Mouse (Mus musculus) kidney, adult 18-20 months (tissue): ENCODE measurements around the gene Bik.

Experiments
- DNase-seq: peaks from one replicate; pipeline ENCODE4 v3.0.0; 2021

Gene Bik

DNA sequence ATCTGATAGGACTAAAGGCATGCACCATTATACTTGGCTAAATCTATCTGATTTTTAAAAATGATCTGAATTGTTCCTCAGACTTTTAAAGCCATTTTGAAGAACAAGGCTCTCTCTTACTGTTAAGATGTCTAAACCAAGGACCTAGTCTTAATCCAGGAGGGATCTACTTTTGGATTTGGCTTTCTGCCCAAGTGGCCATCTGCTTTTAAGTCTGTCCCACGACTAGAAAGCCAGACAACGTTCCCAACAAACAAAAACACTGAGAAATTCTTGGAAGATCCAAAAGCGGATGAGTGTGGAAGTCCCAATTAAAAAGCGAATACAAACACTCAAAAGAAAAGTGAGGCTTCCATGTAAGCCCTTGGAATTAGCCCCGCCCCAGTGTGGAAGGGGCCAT is 11.6 kb upstream of the Bik start:
- DNase-seq, result no peak

DNA sequence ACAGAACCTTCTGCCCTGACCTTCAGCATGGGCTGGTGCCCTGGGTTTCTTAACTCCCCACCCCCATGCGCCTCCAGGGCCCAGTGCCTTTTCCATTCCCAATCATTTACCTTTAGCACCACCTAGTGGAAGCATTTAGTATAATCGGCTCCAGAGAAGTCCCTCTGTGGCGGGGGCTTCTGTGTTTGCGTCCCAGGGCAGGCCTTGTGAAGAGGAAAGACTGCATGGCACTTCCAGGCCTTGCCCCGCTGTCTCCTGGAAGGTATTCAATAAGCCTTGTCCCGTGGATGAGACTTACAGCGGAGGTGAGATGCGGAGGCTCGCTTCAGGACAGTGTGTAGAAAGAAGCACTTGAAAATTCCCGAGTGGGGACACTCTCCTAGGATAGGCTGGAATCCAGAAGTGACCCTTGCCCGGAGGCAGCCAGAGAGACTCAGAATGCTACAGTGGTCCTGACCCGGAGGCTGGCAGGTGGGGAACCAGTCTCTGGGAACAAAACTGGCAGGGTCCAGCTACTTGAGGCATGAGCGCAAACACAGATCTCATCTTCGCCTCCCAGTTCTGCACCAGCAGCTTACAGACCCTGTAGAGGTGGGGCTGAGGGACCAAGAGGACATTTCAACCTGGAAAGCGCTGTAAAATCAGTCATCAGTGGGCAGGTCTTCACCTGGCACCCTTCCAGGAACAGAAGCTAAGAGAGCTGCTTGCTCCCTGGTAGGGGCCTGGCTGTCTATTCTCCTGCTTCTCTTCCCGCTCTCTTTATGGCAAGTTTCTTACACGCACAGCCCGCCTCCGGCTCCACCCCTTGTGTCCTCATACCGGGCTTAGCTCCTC is 8.2 kb upstream of the Bik start:
- DNase-seq, result peak; percentile 74

DNA sequence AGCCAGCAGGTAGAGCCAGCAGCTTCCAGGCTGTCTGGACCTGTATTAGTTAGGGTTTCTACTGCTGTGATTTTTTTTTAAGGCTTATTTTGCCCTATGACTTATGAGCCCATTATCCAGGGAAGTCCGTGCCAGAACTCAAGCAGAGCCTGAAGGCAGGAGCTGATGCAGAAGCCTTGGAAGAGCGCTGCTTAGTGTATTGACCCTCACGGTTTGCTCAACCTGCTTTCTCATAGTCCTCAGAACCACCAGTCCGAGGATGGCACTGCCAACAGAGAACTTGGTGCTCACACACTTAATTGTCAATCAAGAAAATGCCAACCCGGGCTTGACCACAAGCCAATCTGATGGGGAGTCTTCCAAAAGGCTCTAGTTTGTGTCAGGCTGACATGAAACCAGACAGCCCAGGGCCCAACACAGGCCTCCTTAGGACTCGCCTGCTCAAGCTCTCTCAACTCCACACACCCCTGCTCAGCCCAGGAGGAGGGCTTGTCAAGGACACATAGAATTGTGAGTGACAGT is 5.7 kb upstream of the Bik start:
- no peak for DNase-seq

DNA sequence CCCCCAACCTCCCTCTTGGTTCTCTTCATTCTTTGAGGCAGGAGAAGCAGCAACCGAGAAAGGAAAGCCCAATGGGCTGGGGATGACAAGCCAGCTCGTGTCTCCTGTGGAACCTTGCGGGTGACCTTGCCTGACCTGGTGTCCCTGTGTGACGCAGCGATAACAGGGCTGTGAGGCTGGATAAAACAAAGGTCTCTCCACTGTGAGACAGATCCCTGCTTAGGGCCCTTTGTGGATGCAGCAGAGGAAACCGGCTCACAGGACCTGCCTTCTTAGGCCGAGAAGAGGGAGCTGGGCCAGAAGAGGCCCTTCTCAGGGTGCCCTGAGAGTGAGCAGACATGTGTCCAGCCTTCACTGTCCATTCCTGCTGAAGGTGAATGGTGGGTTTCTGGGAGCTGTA is 3.5 kb upstream of the Bik start:
- no peak for DNase-seq

DNA sequence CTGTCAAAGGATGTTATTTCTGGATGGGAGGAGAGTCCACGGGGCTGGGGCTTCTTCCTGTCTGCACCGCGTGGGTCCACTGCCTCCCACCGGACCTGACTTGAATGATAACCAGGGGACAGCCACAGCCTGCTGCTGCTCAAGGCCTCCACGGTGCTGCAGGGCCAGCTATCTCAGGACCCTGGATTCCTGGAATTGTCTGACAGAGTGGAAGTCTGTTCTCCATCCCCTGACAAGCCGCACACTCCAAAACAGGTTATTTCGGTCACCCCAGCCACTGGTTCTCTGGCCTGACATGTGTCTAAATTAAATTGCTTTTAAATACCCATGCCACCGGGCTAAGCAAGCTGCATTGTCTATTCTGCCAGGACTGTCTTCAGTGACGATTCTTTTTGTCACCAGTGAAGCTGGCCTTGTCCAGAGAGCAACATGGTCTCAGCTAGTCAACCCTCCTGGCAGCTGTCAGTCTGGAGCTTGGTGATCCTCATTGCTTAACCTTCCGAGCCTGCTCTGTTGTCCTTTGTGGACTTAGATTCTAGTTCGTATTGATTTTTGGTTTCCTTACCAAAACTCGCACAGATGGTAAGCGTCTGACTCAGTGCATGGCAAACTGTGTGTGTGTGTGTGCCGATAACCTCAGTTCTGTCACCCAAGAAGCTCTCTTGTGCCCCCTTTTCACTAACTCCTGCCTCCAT is 2.9 kb upstream of the Bik start:
- DNase-seq, result no peak

DNA sequence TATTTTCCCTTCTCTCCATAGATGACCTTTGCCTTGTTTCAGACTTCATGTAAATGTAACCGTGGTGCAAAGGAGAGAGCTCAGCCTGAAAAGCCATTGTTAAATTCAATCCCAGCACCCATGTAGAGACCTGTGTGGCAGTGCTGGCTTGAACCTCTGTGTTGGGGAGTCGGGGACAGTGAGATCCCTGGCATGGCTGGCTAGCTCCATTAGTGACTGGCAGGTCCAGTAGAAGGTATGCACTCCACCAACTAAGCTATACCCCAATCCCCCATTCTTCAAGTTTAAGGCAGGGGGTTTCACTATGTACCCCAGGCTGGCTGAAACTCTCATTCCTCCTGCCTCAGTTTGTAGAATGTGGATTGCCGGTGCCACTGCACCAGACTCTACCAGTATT is 2.3 kb upstream of the Bik start:
- no peak for DNase-seq

DNA sequence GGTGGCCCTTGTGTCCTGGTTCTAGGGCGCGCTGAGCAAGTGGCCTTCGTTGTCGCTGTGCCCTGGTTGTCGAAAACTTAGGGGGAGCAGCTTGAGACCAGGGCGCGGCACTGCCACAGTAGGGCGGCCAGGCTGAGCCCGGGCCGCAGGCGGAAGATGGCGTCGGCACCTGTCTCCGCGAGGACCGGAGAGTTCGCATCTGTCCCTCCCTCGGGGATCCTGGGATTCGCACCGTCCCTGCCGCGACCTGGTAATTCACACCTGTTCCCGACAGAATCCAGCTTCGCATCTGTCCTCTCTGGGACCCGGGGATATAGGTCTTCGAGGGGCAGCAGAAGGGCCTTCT is 403 bp downstream of the Bik start:
- DNase-seq, result no peak

DNA sequence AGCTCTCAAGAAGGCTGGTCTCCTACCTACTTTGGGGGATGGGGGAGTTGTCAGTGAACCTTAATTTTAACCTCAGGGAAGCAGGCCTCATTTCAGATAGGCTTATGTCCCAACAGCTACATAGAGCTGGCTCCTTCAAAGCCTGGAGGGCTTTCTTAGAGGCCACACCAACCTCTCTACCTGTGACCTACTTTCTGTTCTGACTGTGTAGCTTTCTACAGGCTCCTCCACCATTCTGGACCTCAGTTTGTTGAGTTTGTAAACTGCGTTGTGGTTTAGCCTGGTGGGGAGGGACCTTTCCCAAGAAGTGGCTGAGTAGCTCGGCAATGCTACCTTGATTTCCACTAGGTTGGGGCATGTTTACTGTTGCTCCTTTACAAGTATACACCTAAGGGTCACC is 1.1 kb downstream of the Bik start:
- no peak for DNase-seq

DNA sequence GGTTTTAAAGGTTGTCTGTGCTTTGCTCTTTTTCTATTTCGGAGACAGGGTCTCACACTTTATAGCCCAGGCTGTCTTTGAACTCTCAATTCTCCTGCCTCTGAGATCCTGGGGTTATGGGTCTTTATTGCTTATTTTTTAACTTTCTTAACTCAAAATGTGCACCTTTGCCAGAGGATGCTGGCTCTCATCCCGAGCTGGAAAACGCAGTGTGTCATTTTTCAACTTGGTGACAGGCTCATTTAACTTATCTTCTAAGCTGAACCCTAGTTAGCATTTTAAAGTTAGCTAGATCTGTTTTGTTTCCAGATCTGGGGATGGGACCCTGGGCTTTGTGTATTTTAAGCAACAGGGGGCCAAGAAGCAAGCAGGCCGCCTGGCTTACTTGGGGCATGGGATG is 2.2 kb downstream of the Bik start:
- peak; percentile 53 for DNase-seq

DNA sequence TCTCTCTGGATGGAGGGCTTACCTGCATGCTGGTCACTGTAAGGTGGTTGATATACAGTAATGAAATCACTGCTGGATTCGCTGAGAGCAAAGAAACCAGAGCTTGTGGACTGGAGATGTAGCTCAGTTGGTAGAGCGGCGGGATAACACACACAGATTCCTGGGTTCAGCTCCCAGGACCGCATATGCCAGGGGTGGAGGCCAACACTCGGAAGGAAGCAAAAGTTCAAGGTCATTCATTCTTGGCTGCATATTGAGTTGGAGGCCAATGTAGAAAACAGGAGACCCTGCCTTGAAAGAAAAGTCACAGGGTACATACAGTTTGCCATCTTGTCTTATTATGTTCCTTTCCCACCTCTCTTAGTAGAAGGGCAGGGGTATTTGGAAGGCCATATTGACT is 3.1 kb downstream of the Bik start:
- DNase-seq, result peak; percentile 66

DNA sequence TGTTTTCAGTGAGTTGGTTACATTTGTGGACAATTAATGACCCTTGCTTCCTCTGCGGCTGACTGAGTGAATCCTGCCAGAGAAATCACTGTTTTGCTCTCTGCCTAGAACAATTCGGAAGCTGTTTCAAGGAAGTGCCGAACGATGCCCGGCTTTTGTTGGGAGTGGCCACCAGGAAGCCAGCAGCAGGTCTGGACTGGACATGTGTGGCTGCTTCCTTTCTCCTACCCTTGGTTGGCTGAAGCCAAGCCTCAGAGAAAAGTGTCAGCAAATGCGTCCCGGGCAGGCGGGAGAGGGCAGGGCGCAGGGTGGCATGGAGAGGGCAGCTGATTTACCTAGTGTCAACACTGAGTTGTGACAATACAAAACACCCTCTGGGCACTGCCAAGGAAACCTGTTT is 3.6 kb downstream of the Bik start:
- DNase-seq, result peak; percentile 67

DNA sequence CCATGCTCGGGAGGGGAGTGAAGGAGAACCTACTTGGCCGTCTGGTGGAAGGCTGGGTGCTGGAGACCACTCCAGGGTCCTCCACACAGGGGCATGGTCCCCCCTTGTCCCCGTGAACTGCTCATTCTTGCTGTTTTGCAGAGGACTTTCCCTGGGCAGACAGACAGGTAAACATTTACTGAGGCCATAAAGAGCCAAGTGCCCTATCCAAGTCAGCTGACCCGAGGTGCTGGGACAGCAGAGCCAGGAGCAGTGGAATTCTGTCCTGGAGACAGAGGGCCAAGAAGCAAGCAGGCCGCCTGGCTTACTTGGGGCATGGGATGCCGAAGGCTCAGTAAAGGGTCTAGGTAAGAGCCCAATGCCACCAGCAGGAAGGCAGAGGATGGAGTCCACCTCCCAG is 4.0 kb downstream of the Bik start:
- DNase-seq, result no peak

DNA sequence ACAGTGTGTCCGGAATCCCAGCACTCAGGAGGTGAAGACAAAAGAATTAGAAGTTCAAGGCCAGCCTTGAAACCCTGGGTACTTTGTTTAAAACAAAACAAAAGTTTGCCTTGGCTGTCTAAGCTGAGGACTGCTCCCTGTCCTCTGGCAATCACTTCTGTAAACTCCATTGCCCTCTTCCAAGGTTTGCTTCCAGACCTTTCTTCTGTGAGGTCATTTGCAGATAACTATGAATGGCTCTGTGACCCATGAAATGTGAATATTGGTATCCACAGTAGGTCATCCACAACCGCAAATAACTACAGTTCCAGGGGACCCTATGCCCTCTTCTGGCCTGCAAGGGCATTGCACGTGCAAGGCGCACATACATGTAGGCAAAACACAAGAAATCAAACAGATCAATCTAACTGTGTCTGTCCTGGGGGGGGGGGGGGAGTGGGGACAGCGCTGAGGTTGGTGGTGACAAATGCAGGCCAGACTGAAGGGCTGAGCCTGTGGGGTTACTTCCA is 5.4 kb downstream of the Bik start:
- no peak for DNase-seq

DNA sequence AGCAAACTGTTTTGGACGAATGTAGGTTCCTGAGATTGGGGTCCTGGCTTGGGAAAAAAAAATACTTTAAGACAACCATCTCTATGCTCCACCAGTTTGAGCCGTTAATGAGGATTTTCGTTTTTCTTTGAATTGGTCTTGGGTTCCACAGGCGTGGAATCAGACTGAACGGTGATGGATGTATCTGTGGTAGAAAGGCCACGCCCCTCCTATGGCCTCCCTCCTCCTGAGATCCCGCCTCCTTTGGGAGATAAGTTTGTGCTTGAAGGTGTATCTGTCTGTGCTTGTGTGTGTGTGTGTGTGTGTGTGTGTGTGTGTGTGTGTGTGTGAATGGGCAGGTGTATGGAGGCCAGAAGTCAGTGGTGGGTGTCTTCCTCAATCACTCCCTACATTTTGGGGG is 5.9 kb downstream of the Bik start:
- DNase-seq, result no peak

DNA sequence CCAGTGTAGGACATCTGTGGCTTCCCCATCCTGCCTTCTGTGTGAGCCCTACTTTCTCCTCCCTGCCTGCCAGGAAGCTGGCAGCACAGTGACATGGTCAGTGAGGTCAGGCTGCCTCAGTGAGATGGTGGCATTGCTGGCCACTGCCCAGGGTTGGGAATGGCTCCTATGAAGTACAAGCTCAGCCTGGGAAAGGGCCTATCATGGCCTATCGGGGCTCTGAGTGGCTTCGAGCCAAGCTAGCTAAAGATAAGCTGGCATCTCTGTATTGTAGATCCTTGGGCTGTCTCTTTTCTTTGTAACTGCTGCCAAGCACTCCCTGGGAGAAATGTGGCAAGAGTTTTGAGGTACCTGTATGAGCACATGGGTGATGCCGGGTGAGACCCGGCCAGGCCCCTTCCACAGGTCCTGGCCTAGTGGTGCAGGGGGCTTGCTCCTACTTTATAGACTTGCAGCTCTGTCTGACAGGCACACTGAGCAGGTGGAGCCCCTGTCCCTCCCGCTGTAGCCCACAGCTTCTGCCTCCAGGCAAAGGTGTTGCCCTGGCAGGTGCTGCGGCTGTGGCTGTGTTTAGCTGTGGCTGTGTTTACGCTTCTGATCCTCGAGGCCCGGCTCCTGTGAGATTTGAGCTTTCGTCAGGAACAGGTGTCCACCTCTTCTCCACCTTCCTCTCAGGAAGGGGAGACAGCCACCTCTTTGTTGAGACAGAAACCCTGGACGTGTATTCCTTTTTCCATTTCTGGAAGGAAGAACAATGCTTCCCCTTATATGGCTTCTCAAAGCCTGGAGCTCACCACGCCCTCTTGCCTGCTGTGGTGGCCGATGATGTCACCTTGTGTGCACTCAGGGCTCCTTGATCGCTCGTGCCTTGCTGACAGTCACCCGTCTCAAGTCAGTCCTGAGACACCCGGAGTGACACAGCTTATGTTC is 8.6 kb downstream of the Bik start:
- DNase-seq, result no peak

DNA sequence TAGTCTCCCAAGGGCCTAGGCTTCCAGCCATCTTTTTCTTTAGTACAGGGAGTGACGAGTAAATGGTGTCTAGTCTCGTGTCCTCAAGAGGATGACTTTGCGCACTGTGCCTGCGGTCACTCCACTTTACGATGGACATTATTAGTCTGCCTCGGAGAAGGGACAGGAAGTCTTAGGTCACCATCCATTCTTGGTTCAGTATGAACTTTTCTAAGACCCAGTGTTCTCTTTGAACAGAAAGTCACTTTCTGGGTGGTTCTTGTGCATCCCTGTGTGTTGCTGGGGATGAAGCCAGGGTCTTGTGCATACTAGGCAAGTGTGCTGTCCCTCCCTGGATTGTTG is 9.2 kb downstream of the Bik start:
- no peak for DNase-seq

DNA sequence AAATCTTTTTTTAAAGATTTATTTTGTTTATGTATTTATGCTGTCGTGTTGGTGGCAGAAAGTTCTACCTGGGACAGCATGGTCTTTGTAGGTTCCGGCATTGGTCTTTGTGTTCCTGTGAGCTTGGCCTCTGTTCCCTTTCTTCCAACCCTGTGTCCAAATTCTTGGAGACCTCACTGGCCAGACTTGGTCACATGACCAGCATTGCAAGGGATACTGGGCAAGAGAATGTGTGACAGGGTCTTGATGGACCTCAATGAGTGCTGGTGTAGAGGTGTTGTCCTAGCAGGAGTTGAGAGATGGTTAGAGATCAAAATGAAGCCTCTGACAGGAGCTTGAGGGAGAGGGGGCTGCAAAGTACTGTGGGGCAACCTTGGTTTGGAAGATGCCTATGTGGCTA is 12.2 kb downstream of the Bik start:
- DNase-seq, result no peak

DNA sequence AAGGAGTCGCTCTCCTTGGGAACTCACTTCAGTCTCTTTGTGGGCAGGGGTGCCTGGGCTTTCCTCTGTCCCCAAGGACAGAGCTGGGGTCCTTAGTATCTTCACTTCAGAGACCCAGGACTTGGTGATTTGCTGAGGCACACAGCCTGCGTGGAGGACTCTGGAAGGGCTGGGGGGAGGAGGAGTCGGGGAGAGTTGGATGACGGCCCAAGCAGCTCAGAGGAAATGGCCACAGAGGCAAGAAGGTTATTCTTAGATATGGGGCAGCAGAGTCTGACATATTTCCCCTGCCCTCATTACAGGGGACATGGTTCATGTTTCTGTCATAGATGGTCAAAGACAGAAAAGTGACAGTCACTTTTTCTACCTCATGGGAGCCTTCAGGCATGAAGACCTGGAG is 13.2 kb downstream of the Bik start:
- peak; percentile 72 for DNase-seq

DNA sequence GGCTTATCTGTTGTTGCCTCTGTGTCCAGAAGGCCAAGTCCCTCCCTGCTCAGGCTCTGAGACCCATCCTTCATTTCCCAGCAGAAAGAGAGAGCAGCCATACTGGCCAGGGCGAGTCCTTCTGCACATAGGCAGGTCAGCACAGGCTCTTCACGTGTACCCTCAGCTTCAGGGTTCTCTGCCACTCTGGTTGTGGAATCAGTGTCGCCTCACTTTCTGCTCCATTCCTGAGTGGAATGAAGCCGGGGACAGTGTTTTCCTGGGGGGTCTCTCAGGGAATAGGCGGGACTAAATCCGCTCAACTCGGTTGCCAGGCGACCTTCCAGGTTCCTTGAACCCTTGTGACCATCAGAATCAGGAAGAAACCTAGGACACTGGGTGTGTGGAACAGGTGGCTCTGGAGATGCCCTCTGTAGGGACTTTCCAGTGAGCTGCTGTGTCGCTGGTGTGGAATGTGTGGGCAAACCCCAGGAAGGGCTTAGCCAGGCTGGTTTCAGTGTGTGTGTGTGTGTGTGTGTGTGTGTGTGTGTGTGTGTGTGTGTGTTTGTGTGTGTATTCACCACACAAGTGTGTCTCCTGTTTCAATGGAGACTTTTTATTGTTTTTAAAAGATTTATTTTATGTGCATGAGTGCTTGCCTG is 15.1 kb downstream of the Bik start:
- DNase-seq, result no peak

DNA sequence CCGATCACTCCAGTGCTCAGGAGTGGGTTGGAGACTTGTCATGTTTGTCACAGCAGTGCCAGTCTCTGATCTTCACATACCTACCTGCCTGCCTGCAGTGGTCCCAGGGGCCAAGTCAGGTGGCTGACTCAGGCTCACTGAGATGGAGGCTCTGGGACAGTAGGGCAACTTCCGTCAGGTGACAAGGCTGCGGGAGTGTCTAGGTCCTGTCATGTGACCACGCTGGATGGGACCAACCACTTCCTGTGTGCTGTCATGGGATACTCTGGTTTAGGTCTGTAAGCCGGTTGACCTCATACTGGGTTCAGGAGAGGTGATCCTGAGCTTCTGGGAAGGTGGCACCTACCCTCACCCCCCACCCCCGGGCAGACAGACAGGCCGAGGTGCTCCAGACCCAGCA is 19.4 kb downstream of the Bik start:
- no peak for DNase-seq

DNA sequence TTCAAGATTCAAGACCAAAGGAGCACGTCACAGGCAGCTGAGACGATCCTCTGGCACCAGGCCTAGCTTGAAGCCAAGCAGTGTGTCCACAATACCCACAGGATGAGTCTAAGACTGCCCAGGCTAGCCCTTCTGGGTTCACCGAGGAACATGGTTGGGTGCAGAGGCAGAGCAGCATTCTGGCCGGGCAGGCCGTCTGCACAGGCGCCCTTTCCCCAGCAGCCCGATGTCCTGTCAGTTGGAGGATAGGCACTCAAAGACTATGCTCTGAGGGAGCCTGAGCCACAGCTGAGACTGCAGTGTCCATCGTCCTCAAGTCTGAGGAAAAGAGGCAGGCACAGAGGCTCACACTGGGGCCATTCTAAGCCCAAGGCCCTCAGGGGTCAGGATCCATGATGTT is 20.5 kb downstream of the Bik start:
- no peak for DNase-seq

DNA sequence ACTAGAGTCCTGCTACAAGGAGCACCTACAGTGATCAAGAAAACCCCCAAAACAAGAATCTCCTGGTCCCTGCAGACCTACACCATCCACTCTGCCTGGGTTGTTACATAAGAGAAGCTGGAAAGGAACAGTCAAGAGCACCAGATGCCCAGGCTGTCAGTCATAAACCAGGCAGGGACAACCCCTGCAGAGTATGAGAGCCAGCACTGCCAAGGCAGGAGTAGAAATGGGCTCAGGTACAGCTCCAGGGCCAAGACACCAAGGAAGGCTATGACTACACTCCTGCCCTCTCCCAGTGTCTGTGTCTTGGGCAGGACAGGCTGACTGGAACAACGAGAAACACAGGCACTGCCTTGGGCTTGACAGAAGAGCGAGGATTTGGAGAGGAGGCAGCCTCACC is 23.5 kb downstream of the Bik start:
- no peak for DNase-seq

DNA sequence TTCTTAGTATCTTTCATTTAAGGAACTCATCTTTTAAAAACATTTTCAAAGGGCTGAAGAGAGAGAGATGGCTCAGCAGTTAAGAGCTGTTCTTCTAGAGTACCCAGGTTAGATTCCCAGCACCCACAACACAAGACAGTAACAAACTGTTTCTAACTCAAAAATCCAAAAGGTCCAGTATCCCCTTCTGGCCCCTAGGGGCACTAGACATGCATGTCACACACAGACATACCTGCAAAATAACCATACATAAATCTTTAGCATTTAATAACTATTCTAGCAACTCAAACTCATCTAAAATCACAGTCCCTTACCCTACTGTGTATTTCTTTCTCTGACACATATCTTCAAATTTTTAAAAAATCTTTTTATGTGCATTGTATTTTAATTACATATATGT is 27.2 kb downstream of the Bik start:
- no peak for DNase-seq
